Mouse (Mus musculus) thymus, postnatal 0 days (tissue): ENCODE measurements around the gene Rfx1. TPM values are rescaled to one million over a fixed set of nuclear protein-coding genes. Genes with fewer than 3 reads are reported as not detected.

Source experiments
- DNase-seq: peaks from one replicate; pipeline ENCODE4 v3.0.0-alpha.2; 2015; ENCODE audit warnings: low spot score
- polyA plus RNA-seq: library from polyadenylated mRNA; unstranded; fragments of >200 nt; fragmentation: Nextera tagmentation; extraction: Ambion mirVana; gene quantifications from 2 replicates; pipeline ENCODE4 v1.2.1, GENCODE M21; 2015

Gene Rfx1
- 5.4 and 6.1 TPM in 2 replicates for polyA plus RNA-seq

GRCm38 (mm10) chr8:84066291-84066930 lies at the start of gene Rfx1:
Gene Rfx1, plus strand, starts transcription at chr8:84066834.
- peak; percentile 100 for DNase-seq

- DNase-seq, result no peak
These were observed 46.9 kb upstream of the Rfx1 start for GRCm38 (mm10) chr8:84019738-84020137.

GRCm38 (mm10) chr8:84021096-84021495 lies 45.5 kb upstream of the Rfx1 start, which contains the start of gene Palm3:
Gene Palm3, plus strand, starts transcription at chr8:84021471.
- DNase-seq, result no peak

GRCm38 (mm10) chr8:84021569-84021968 lies 45.1 kb upstream of the Rfx1 start:
- no peak for DNase-seq

- no peak for DNase-seq
These were observed 43.5 kb upstream of the Rfx1 start for GRCm38 (mm10) chr8:84023085-84023484.

GRCm38 (mm10) chr8:84023631-84024030 lies 43.0 kb upstream of the Rfx1 start:
- DNase-seq, result no peak

- peak; percentile 70 for DNase-seq
These were observed 42.5 kb upstream of the Rfx1 start for GRCm38 (mm10) chr8:84024171-84024570.

- peak; percentile 80 for DNase-seq
These were observed 40.8 kb upstream of the Rfx1 start for GRCm38 (mm10) chr8:84025863-84026262.

- no peak for DNase-seq
These were observed 39.2 kb upstream of the Rfx1 start for GRCm38 (mm10) chr8:84027449-84027848.

GRCm38 (mm10) chr8:84029272-84029671 lies 37.4 kb upstream of the Rfx1 start:
- no peak for DNase-seq

- DNase-seq, result no peak
These were observed 33.9 kb upstream of the Rfx1 start for GRCm38 (mm10) chr8:84032777-84033176.

GRCm38 (mm10) chr8:84038015-84038414 lies 28.6 kb upstream of the Rfx1 start:
- DNase-seq, result no peak

GRCm38 (mm10) chr8:84039050-84039449 lies 27.6 kb upstream of the Rfx1 start:
- peak; percentile 87 for DNase-seq

GRCm38 (mm10) chr8:84042066-84042947 lies 24.3 kb upstream of the Rfx1 start, which contains the start of gene Il27ra:
Gene Il27ra, minus strand, starts transcription at chr8:84042589.
- DNase-seq, result peak; percentile 78

GRCm38 (mm10) chr8:84042948-84043342 lies 23.7 kb upstream of the Rfx1 start:
- no peak for DNase-seq

- no peak for DNase-seq
These were observed 22.5 kb upstream of the Rfx1 start for GRCm38 (mm10) chr8:84044103-84044502.

- no peak for DNase-seq
These were observed 21.7 kb upstream of the Rfx1 start, which contains the start of gene Rln3 for GRCm38 (mm10) chr8:84044900-84045299. Gene Rln3, minus strand, starts transcription at chr8:84045000.

GRCm38 (mm10) chr8:84046505-84046904 lies 20.1 kb upstream of the Rfx1 start:
- no peak for DNase-seq

GRCm38 (mm10) chr8:84048171-84048570 lies 18.5 kb upstream of the Rfx1 start:
- no peak for DNase-seq

- no peak for DNase-seq
These were observed 13.9 kb upstream of the Rfx1 start for GRCm38 (mm10) chr8:84052746-84053145.

GRCm38 (mm10) chr8:84053229-84053628 lies 13.4 kb upstream of the Rfx1 start:
- no peak for DNase-seq

- DNase-seq, result no peak
These were observed 8.8 kb upstream of the Rfx1 start for GRCm38 (mm10) chr8:84057827-84058226.
